Mouse (Mus musculus): ENCODE data around the gene Arl6ip4. TPM values are rescaled to one million over a fixed set of nuclear protein-coding genes. Genes with fewer than 3 reads are reported as not detected.

Arl6ip4 gene
- total and polyA plus RNA-seq, 2 experiments from 2014 or later: 36.0 to 98.3 TPM

DNA sequence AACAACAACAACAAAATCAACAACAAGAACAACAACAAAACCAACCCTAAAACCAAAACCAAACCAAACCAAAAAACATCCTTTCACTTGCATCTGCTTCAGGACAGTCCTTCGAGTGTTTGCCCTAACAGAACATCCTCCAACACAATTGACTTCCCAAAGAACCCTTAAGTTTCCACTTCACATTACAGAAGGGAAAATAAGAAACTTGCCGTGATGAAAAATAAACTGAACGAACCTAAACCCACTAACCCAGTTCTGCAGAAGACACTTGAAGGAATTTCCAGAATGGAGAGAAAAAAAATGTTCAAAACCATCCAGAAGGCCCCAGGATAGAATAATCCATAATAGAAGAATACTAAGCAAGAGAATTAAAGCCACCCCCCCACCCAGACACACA lies 12.9 kb upstream of the Arl6ip4 start:
- no peak for ATAC-seq

DNA sequence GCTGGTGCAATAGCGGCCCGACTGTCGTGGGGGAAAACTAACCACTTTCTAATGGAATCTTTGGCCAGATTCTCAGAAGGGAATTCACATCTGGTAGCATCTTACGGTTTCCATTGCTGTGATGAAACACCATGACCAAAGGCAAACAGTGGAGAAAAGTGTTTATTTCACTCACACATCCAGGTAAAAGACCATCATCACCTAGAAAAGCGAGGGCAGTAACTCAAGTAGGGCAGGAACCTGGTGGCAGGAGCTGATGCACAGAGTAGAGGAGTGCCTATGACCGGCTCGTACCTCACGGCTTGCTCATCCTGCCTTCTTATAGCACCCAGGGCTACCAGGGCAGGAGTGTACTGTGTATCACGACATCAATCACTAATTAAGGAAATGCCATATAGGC lies 12.3 kb upstream of the Arl6ip4 start:
- DNase-seq (no peak), ATAC-seq (no peak)
- no peaks in the 10 kb centered on the region for H3K4me1 ChIP-seq (ENCODE audit: insufficient read depth)
- 0 out of 2 replicates have a peak, but pooled peaks cover 3% of the 10 kb centered on the region for H3K9me3 ChIP-seq (ENCODE audit: low read length)
- no peaks in the 10 kb centered on the region for H3K27me3 ChIP-seq (ENCODE audit: insufficient read depth, low read length)
- H3K9ac ChIP-seq: no peak overlapping the region
- H3K4me3 ChIP-seq (ENCODE audit: low read depth, low read length): no peak overlapping the region
- TF ChIP-seq CTCF (IDR thresholded peaks at IDR 0.05; ENCODE audit: low read depth): no peak
- WGBS: 95% methylated on average over 9 of the region's 9 CpGs
- no peak overlapping the region for H3K27ac ChIP-seq (ENCODE audit: low read depth, low read length)
- no peak overlapping the region for H3K4me2 ChIP-seq (ENCODE audit: low read depth)
- H3K36me3 ChIP-seq (ENCODE audit: insufficient read depth): no peaks in the 10 kb centered on the region

More for the DNA sequence above, 12.9 kb upstream of the Arl6ip4 start:
- no peak for TF ChIP-seq CTCF (IDR thresholded peaks at IDR 0.05; ENCODE audit: low read depth)
- no peak overlapping the region for H3K27ac ChIP-seq (ENCODE audit: low read depth, low read length)
- H3K9me3 ChIP-seq (ENCODE audit: low read length): 0 out of 2 replicates have a peak, but pooled peaks cover 3% of the 10 kb centered on the region
- no peak overlapping the region for H3K9ac ChIP-seq
- WGBS: 89% methylated on average over 3 of the region's 3 CpGs
- no peaks in the 10 kb centered on the region for H3K27me3 ChIP-seq (ENCODE audit: insufficient read depth, low read length)
- no peak overlapping the region for H3K4me3 ChIP-seq (ENCODE audit: low read depth, low read length)
- H3K36me3 ChIP-seq (ENCODE audit: insufficient read depth): no peaks in the 10 kb centered on the region
- no peak overlapping the region for H3K4me2 ChIP-seq (ENCODE audit: low read depth)
- no peak for DNase-seq
- H3K4me1 ChIP-seq (ENCODE audit: insufficient read depth): no peaks in the 10 kb centered on the region

DNA sequence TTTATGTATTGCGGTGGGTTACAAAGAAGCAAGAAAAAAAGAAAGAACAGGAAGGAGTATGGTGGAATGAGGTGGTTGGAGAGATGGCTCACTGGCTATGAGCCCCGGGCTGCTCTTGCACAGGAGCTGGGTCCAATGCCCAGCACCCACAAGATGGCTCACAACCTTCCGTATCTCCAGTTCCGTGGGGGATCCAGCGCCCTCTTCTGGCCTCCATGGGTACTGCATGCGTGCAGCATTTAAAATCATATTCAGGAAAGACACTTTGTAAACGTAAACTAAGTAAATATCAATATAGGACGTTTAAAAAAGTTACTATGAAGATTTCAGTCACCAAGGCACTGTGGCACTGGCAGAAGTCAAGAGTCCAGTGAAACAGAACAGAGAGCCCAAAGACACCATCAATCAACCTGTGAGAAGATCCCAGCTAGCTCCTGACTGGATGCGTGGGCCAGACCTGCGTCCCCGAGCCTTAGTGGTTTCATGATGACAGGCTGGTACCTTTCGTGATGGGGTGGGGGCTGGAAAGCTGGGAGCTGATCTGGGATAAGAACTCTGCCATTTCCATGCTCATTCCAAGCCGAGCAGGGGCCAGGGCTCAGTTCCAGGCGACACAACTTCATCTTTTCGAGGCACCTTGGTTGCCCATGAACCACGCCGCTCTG lies 4.7 kb upstream of the Arl6ip4 start:
- no peaks in the 10 kb centered on the region for H3K27me3 ChIP-seq (ENCODE audit: insufficient read depth, low read length)
- 0 out of 2 replicates have a peak overlapping the region, but pooled peaks have one; percentile 30 for H3K27ac ChIP-seq (ENCODE audit: low read depth, low read length)
- peaks cover 4% of the 10 kb centered on the region; the same call in 1 of the 2 replicates for H3K36me3 ChIP-seq (ENCODE audit: insufficient read depth)
- peak; percentile 50 for DNase-seq
- H3K4me2 ChIP-seq (ENCODE audit: low read depth): peak overlapping the region; percentile 86
- 19% methylated on average over 17 of the region's 17 CpGs for WGBS
- H3K9ac ChIP-seq: peak overlapping the region; percentile 62; the same call in 1 of the 2 replicates
- ATAC-seq: peak; percentile 2
- H3K4me3 ChIP-seq (ENCODE audit: low read depth, low read length): peak overlapping the region; percentile 83
- H3K4me1 ChIP-seq (ENCODE audit: insufficient read depth): 0 out of 2 replicates have a peak, but pooled peaks cover 7% of the 10 kb centered on the region
- no peaks in the 10 kb centered on the region for H3K9me3 ChIP-seq (ENCODE audit: low read length)
- peak; percentile 81 for TF ChIP-seq CTCF (IDR thresholded peaks at IDR 0.05; ENCODE audit: low read depth)

GRCm38 (mm10) chr5:124111742-124112497 lies 4.0 kb upstream of the Arl6ip4 start, which contains the start of gene Ogfod2:
Gene Ogfod2, plus strand, starts transcription at chr5:124112297.
- Histone ChIP-seq H3K36me3 (ENCODE audit: insufficient read depth) (peaks cover 4% of the 10 kb centered on the region; the same call in 1 of the 2 replicates), H3K9me3 (ENCODE audit: low read length) (no peaks in the 10 kb centered on the region), H3K4me1 (ENCODE audit: insufficient read depth) (peaks cover 12% of the 10 kb centered on the region; the same call in 1 of the 2 replicates), H3K4me3 (ENCODE audit: low read depth, low read length) (peak within 1 kb of the TSS; percentile 83), H3K9ac (peak within 1 kb of the TSS; percentile 62), H3K27ac (ENCODE audit: low read depth, low read length) (peak within 1 kb of the TSS; percentile 92), H3K4me2 (ENCODE audit: low read depth) (peak within 1 kb of the TSS; percentile 86), H3K27me3 (ENCODE audit: insufficient read depth, low read length) (no peaks in the 10 kb centered on the region)
- DNase-seq (peak; percentile 99), ATAC-seq (peak; percentile 96)
- TF ChIP-seq CTCF (IDR thresholded peaks at IDR 0.05; ENCODE audit: low read depth): peak; percentile 77
- 3% methylated on average over 66 of the region's 66 CpGs for WGBS

GRCm38 (mm10) chr5:124112531-124112930 lies 3.4 kb upstream of the Arl6ip4 start:
- ATAC-seq: no peak
- WGBS: under 1% methylated on average over 18 of the region's 18 CpGs
- no peak for DNase-seq
- Histone ChIP-seq H3K27ac (ENCODE audit: low read depth, low read length) (peak overlapping the region; percentile 92), H3K4me2 (ENCODE audit: low read depth) (peak overlapping the region; percentile 86), H3K36me3 (ENCODE audit: insufficient read depth) (peaks cover 4% of the 10 kb centered on the region; the same call in 1 of the 2 replicates), H3K4me1 (ENCODE audit: insufficient read depth) (peaks cover 14% of the 10 kb centered on the region; the same call in 1 of the 2 replicates), H3K4me3 (ENCODE audit: low read depth, low read length) (peak overlapping the region; percentile 83), H3K27me3 (ENCODE audit: insufficient read depth, low read length) (no peaks in the 10 kb centered on the region), H3K9ac (peak overlapping the region; percentile 62), H3K9me3 (ENCODE audit: low read length) (no peaks in the 10 kb centered on the region)
- no peak for TF ChIP-seq CTCF (IDR thresholded peaks at IDR 0.05; ENCODE audit: low read depth)

DNA sequence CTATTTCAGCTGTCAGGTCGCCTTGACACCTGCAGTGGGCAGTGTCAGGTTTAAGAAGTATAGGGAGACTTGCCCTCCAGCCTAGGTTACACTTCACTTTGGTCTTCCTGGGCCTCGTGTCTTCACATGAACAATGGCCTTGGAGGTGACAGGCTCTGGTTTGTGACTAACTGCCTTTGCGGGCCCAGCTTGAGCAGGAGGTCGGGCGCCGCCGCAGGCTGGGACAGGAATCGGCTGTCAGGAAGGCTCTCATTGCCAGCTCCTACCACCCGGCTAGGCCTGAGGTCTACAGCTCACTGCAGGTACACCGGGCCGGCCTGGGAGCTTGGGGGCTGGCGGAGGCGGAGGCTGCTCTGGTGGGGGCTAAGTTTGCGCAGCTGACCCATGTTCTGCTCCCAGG lies 2.9 kb upstream of the Arl6ip4 start:
- Histone ChIP-seq H3K27me3 (ENCODE audit: insufficient read depth, low read length) (no peaks in the 10 kb centered on the region), H3K4me3 (ENCODE audit: low read depth, low read length) (peak overlapping the region; percentile 83), H3K27ac (ENCODE audit: low read depth, low read length) (peak overlapping the region; percentile 48; the same call in 1 of the 2 replicates), H3K4me2 (ENCODE audit: low read depth) (peak overlapping the region; percentile 86), H3K4me1 (ENCODE audit: insufficient read depth) (peaks cover 14% of the 10 kb centered on the region; the same call in 1 of the 2 replicates), H3K9me3 (ENCODE audit: low read length) (no peaks in the 10 kb centered on the region), H3K36me3 (ENCODE audit: insufficient read depth) (peaks cover 9% of the 10 kb centered on the region), H3K9ac (peak overlapping the region; percentile 62)
- 15% methylated on average over 14 of the region's 14 CpGs for WGBS
- DNase-seq (peak; percentile 56), ATAC-seq (no peak)
- TF ChIP-seq CTCF (IDR thresholded peaks at IDR 0.05; ENCODE audit: low read depth): peak; percentile 66
